Mouse (Mus musculus) forebrain, postnatal 0 days (tissue): ENCODE data around the gene Erc2. TPM values are rescaled to one million over a fixed set of nuclear protein-coding genes. Genes with fewer than 3 reads are reported as not detected.

Source experiments
- ATAC-seq: fragments of 200-750 bp; cut with Nextera tagmentation; 2 replicates; pipeline ENCODE4 v1.8.0; 2017; ENCODE audit warnings: mild to moderate bottlenecking, moderate library complexity
- DNase-seq: peaks from one replicate; pipeline ENCODE4 v3.0.0-alpha.2; 2015
- H3K27ac ChIP-seq: fragments of 300-500 bp; sonication (generic); 2 replicates; pipeline ENCODE4 v1.5.1; 2014; ENCODE audit warnings: low read depth, mild to moderate bottlenecking, antibody characterized with exemption, low read length, moderate library complexity, mixed read lengths
- H3K27me3 ChIP-seq: fragments of 300-500 bp; sonication (generic); 2 replicates; pipeline ENCODE4 v1.6.1; 2014; ENCODE audit warnings: mild to moderate bottlenecking, low read length, mixed read lengths; ENCODE audit not compliant: insufficient read depth
- H3K36me3 ChIP-seq: fragments of 300-500 bp; sonication (generic); 2 replicates; pipeline ENCODE4 v1.6.1; 2014; ENCODE audit warnings: mild to moderate bottlenecking, moderate library complexity; ENCODE audit not compliant: insufficient read depth
- H3K4me1 ChIP-seq: fragments of 300-500 bp; sonication (generic); 2 replicates; pipeline ENCODE4 v1.6.1; 2014; ENCODE audit warnings: antibody characterized with exemption; ENCODE audit not compliant: insufficient read depth
- H3K4me2 ChIP-seq: fragments of 300-500 bp; sonication (generic); 2 replicates; pipeline ENCODE4 v1.6.1; 2014; ENCODE audit warnings: low read depth, mild to moderate bottlenecking, moderate library complexity
- H3K4me3 ChIP-seq: fragments of 300-500 bp; sonication (generic); 2 replicates; pipeline ENCODE4 v1.5.1; 2014; ENCODE audit warnings: low read depth, low read length, mixed read lengths
- H3K9ac ChIP-seq: fragments of 300-500 bp; sonication (generic); 2 replicates; pipeline ENCODE4 v1.6.1; 2014; ENCODE audit warnings: mild to moderate bottlenecking
- H3K9me3 ChIP-seq: fragments of 300-500 bp; sonication (generic); 2 replicates; pipeline ENCODE4 v1.6.1; 2016; ENCODE audit warnings: low read length
- CTCF ChIP-seq: sonication (generic); IDR thresholded peaks from 2 replicates; pipeline ENCODE4 v1.5.1; 2016; ENCODE audit warnings: antibody characterized with exemption, control low read depth, low read depth
- WGBS: fragments of 180-500 bp; shearing (Covaris S2); extraction: QIAGEN DNeasy Blood & Tissue Kit; methylation state at CpG from one replicate; pipeline ENCODE4 v1.1.7; 2014; 5-methylcytosine and 5-hydroxymethylcytosine counted together
- polyA plus RNA-seq: library from polyadenylated mRNA; unstranded; fragments of >200 nt; fragmentation: Nextera tagmentation; extraction: Ambion mirVana; gene quantifications from 2 replicates; pipeline ENCODE4 v1.2.1, GENCODE M21; 2015
- total RNA-seq: library from RNA; depleted of rRNA; stranded (reverse); fragments of >200 nt; gene quantifications from 2 replicates; pipeline ENCODE4 v1.2.3, GENCODE M21; 2014

Erc2 gene
- total and polyA plus RNA-seq, 2 experiments from 2014 or later = 106 to 117 TPM

DNA sequence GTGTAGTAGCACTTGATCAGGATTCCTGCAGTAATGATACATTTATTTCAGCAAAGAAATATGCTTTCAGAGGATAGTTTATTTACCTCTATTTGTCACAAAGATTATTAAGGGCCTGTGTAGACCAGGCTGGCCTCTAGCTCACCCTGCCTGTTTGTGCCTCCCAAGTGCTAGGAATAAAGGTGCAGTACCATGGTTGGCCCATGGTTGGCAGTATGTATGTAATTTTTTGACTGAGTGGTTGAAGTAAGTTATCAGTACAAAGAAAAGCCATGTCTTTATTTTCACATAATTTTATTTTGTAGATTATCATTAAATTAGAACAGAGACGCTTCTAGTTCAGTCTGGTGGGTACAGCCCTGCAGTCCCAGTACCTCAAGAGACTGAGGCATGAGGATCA is 136.0 kb downstream of the Erc2 start:
- DNase-seq = no peak

DNA sequence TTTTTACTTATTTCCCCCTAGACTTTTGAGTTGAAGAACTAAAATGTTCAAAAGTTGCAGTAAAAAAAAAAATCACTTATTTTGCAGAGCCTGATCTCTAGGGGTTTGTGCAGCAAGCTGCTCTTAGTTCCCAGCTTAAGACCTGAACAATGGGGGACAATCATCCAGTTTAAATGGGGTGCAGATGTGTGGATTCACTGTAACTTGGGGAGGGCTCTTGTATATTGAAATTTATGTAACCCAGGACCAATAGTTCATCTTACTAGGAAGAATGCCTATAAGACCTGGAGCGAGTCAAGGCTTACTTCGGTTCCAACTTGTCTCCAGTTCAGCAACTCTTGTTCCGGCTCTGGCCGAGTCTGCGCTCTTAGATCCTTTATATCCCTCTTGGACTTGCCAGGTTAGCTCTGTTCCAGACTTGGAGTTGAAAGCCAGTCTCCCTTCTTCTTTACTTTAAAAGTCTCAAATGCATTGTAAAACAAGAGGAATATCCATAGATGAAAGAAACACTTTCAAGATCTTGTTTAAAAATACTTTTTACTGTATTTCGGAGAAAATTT is 136.9 kb downstream of the Erc2 start:
- 91% methylated on average over 6 of the region's 6 CpGs for WGBS
- Histone ChIP-seq H3K9me3 (no peaks in the 10 kb centered on the region), H3K27me3 (no peaks in the 10 kb centered on the region; the same call in 1 of the 2 replicates), H3K4me2 (no peak overlapping the region), H3K9ac (no peak overlapping the region), H3K27ac (no peak overlapping the region), H3K36me3 (no peaks in the 10 kb centered on the region), H3K4me1 (no peaks in the 10 kb centered on the region), H3K4me3 (no peak overlapping the region)
- ATAC-seq (no peak), DNase-seq (no peak)
- no peak for TF ChIP-seq CTCF

More for the DNA sequence above, 136.0 kb downstream of the Erc2 start:
- H3K4me2 ChIP-seq = no peak overlapping the region
- TF ChIP-seq CTCF = peak; percentile 58
- H3K27me3 ChIP-seq = no peaks in the 10 kb centered on the region; the same call in 1 of the 2 replicates
- no peaks in the 10 kb centered on the region for H3K36me3 ChIP-seq
- H3K4me3 ChIP-seq = no peak overlapping the region
- no peak overlapping the region for H3K27ac ChIP-seq
- no peaks in the 10 kb centered on the region for H3K4me1 ChIP-seq
- 95% methylated on average over 1 of the region's 1 CpGs for WGBS
- no peak overlapping the region for H3K9ac ChIP-seq
- H3K9me3 ChIP-seq = no peaks in the 10 kb centered on the region
- no peak for ATAC-seq

GRCm38 (mm10) chr14:27759982-27760381 is 137.8 kb downstream of the Erc2 start:
- WGBS = 86% methylated on average over 9 of the region's 9 CpGs
- ATAC-seq = no peak
- no peak for DNase-seq
- TF ChIP-seq CTCF = no peak
- no peaks in the 10 kb centered on the region for H3K36me3 ChIP-seq
- no peaks in the 10 kb centered on the region for H3K9me3 ChIP-seq
- no peak overlapping the region for H3K9ac ChIP-seq
- no peaks in the 10 kb centered on the region; the same call in 1 of the 2 replicates for H3K27me3 ChIP-seq
- no peak overlapping the region for H3K4me2 ChIP-seq
- H3K4me3 ChIP-seq = no peak overlapping the region
- H3K4me1 ChIP-seq = no peaks in the 10 kb centered on the region
- no peak overlapping the region for H3K27ac ChIP-seq

- Histone ChIP-seq H3K9ac (no peak overlapping the region), H3K4me2 (no peak overlapping the region), H3K27me3 (no peaks in the 10 kb centered on the region), H3K27ac (no peak overlapping the region), H3K4me3 (no peak overlapping the region), H3K36me3 (no peaks in the 10 kb centered on the region), H3K9me3 (no peaks in the 10 kb centered on the region), H3K4me1 (no peaks in the 10 kb centered on the region)
- 36% methylated on average over 5 of the region's 5 CpGs for WGBS
- ATAC-seq = no peak
- no peak for TF ChIP-seq CTCF
- DNase-seq = no peak
Observed at GRCm38 (mm10) chr14:27775367-27775766, 153.1 kb downstream of the Erc2 start.

DNA sequence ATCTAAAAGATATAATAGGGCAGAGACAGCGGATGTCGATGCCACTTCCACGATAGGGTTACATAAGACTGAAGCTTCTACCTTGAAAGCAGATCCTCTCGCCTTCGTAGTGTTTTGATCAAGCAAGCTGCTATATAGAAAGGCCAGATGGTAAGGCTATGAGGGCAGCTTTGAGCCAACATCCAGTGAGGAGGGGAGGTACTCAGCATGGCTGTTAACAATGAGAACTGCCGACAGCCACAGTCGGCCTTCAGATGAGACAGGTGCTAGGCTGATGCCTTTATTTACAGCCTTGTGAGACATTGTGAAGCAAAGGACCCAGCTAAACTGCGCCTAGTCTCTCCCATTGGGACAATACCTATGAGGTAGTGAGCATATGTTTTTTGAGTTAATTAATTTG is 156.3 kb downstream of the Erc2 start:
- no peak overlapping the region for H3K9ac ChIP-seq
- H3K9me3 ChIP-seq = no peaks in the 10 kb centered on the region
- WGBS = 48% methylated on average over 8 of the region's 8 CpGs
- no peak for TF ChIP-seq CTCF
- no peak overlapping the region for H3K4me2 ChIP-seq
- no peaks in the 10 kb centered on the region for H3K36me3 ChIP-seq
- H3K27ac ChIP-seq = no peak overlapping the region
- H3K4me1 ChIP-seq = no peaks in the 10 kb centered on the region
- no peak overlapping the region for H3K4me3 ChIP-seq
- no peak for ATAC-seq
- no peaks in the 10 kb centered on the region for H3K27me3 ChIP-seq
- DNase-seq = no peak

GRCm38 (mm10) chr14:27778982-27779701 is 156.9 kb downstream of the Erc2 start:
- TF ChIP-seq CTCF = no peak
- Histone ChIP-seq H3K9me3 (no peaks in the 10 kb centered on the region), H3K36me3 (no peaks in the 10 kb centered on the region), H3K9ac (no peak overlapping the region), H3K27ac (no peak overlapping the region), H3K4me2 (no peak overlapping the region), H3K27me3 (no peaks in the 10 kb centered on the region), H3K4me1 (no peaks in the 10 kb centered on the region), H3K4me3 (no peak overlapping the region)
- DNase-seq (peak; percentile 4), ATAC-seq (no peak)
- 74% methylated on average over 2 of the region's 2 CpGs for WGBS

DNA sequence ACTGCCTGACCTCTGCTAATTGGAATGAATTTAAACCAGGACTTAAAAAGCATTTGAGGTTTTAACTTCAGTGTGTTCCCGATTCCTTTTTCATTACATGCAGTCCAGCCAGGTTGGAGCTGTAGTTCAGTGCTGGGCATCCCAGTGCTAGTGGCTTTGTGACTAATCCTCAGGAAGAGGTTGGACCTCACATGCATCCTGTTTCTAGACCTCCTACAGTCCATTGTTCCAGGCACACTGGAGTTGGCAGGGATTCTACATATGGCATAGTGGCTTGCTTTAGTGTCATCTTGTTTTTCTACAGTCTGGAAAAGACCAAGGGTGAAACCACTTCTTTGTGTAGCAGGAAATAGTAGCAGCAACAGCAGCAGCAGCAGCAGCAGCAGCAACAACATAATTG is 159.0 kb downstream of the Erc2 start:
- no peaks in the 10 kb centered on the region for H3K36me3 ChIP-seq
- 26% methylated on average over 1 of the region's 1 CpGs for WGBS
- no peak for TF ChIP-seq CTCF
- no peaks in the 10 kb centered on the region for H3K27me3 ChIP-seq
- no peaks in the 10 kb centered on the region for H3K4me1 ChIP-seq
- no peak overlapping the region for H3K4me2 ChIP-seq
- DNase-seq (no peak), ATAC-seq (no peak)
- H3K27ac ChIP-seq = no peak overlapping the region
- no peak overlapping the region for H3K9ac ChIP-seq
- H3K9me3 ChIP-seq = no peaks in the 10 kb centered on the region
- no peak overlapping the region for H3K4me3 ChIP-seq
